Comparison of ENCODE assay signal across 21 mouse cellular contexts in the genomic region with DNA sequence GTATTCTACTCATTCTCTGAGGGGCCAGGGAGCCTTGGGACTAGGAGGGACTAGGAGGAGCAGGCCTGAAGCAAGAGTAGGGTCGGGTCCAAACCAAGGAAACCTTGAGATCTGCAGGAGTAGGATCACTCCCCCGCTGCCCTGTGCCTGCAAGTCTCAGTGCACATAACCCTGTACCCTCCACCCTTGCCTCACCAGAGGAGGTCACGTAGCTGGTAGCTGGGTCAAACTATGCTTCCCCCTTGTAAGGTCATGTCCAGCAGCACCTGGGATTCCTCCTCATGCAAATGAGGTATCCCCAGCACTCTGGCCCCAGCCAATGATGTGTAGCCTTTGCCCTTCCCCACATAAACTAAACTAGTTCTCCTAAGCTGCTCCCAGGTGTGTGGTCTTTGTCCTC. TPM values are rescaled to one million over a fixed set of nuclear protein-coding genes. Genes with fewer than 3 reads are reported as not detected.
DNase-seq lines count a peak whose midpoint lies in the region; ATAC-seq lines count a peak whose summit lies in the region.
"Had no signal": no experiment of that assay in that cellular context is flagged by ENCODE, and none has a peak within 500 bp of the region (broad histone marks: within the 10 kb centered on the region; RNA-seq: fewer than 3 reads in every experiment).

No protein-coding gene starts in this region.

- no peaks in the 10 kb centered on the region for H3K27me3 ChIP-seq in liver, embryonic 13.5 days
- no peaks in the 10 kb centered on the region for H3K27me3 ChIP-seq in liver, embryonic 12.5 days (replicated peaks)
- no peaks in the 10 kb centered on the region for H3K27me3 ChIP-seq in midbrain, embryonic 11.5 days (ENCODE audit: control insufficient read depth, insufficient read depth, low read length)
- H3K27me3 ChIP-seq in midbrain, embryonic 15.5 days (replicated peaks) = no peaks in the 10 kb centered on the region
- H3K27me3 ChIP-seq: embryonic facial prominence, embryonic 13.5 days; embryonic facial prominence, embryonic 15.5 days; forebrain, embryonic 12.5 days had no signal

- no peaks in the 10 kb centered on the region for H3K36me3 ChIP-seq in liver, embryonic 13.5 days
- peaks cover 4% of the 10 kb centered on the region; the same call in 1 of the 2 replicates for H3K36me3 ChIP-seq in liver, embryonic 12.5 days
- no peaks in the 10 kb centered on the region for H3K36me3 ChIP-seq in midbrain, embryonic 11.5 days (ENCODE audit: control insufficient read depth, insufficient read depth, low read length)
- no peaks in the 10 kb centered on the region for H3K36me3 ChIP-seq in midbrain, embryonic 15.5 days (replicated peaks)
- H3K36me3 ChIP-seq: embryonic facial prominence, embryonic 13.5 days; embryonic facial prominence, embryonic 15.5 days; forebrain, embryonic 12.5 days had no signal

- no peak overlapping the region for H3K27ac ChIP-seq in liver, embryonic 13.5 days
- H3K27ac ChIP-seq in liver, embryonic 12.5 days = no peak overlapping the region
- H3K27ac ChIP-seq in midbrain, embryonic 11.5 days (ENCODE audit: low read depth, low read length) = no peak overlapping the region
- H3K27ac ChIP-seq in midbrain, embryonic 15.5 days = no peak overlapping the region
- H3K27ac ChIP-seq: embryonic facial prominence, embryonic 13.5 days; embryonic facial prominence, embryonic 15.5 days; forebrain, embryonic 10.5 days; forebrain, embryonic 12.5 days had no signal

- H3K9me3 ChIP-seq in liver, embryonic 13.5 days (replicated peaks) = no peaks in the 10 kb centered on the region
- H3K9me3 ChIP-seq in liver, embryonic 12.5 days (replicated peaks) = no peaks in the 10 kb centered on the region
- H3K9me3 ChIP-seq in midbrain, embryonic 11.5 days (ENCODE audit: control insufficient read depth, low read length) = no peaks in the 10 kb centered on the region
- no peaks in the 10 kb centered on the region for H3K9me3 ChIP-seq in midbrain, embryonic 15.5 days
- H3K9me3 ChIP-seq: embryonic facial prominence, embryonic 13.5 days; embryonic facial prominence, embryonic 15.5 days; forebrain, embryonic 10.5 days; forebrain, embryonic 12.5 days had no signal

- H3K4me3 ChIP-seq in liver, embryonic 13.5 days (replicated peaks) = no peak overlapping the region
- no peak overlapping the region for H3K4me3 ChIP-seq in liver, embryonic 12.5 days
- no peak overlapping the region for H3K4me3 ChIP-seq in midbrain, embryonic 11.5 days (ENCODE audit: low read depth, low read length)
- no peak overlapping the region for H3K4me3 ChIP-seq in midbrain, embryonic 15.5 days
- H3K4me3 ChIP-seq: embryonic facial prominence, embryonic 13.5 days; embryonic facial prominence, embryonic 15.5 days; erythroblast, embryonic 14.5 days; forebrain, embryonic 10.5 days; forebrain, embryonic 12.5 days had no signal

- peak; percentile 15; the same call in 1 of the 2 replicates for ATAC-seq in liver, embryonic 13.5 days (ENCODE audit: low read depth)
- ATAC-seq in liver, embryonic 12.5 days = no peak
- ATAC-seq in midbrain, embryonic 11.5 days (ENCODE audit: low FRiP score) = no peak
- no peak for ATAC-seq in midbrain, embryonic 15.5 days (replicated peaks)
- ATAC-seq: forebrain, embryonic 14.5 days; forebrain, embryonic 16.5 days had no signal

- whole genome bisulfite sequencing in liver, embryonic 13.5 days (ENCODE audit: insufficient replicate concordance) = 62% methylated on average over 3 of the region's 3 CpGs
- WGBS in liver, embryonic 12.5 days (ENCODE audit: insufficient replicate concordance) = 76% methylated on average over 3 of the region's 3 CpGs
- WGBS in midbrain, embryonic 11.5 days = 96% methylated on average over 3 of the region's 3 CpGs
- WGBS in midbrain, embryonic 15.5 days = 93% methylated on average over 3 of the region's 3 CpGs

- no peak overlapping the region for H3K9ac ChIP-seq in liver, embryonic 13.5 days
- H3K9ac ChIP-seq in liver, embryonic 12.5 days = no peak overlapping the region
- H3K9ac ChIP-seq in midbrain, embryonic 11.5 days (ENCODE audit: low read length) = no peak overlapping the region
- H3K9ac ChIP-seq in midbrain, embryonic 15.5 days = no peak overlapping the region
- H3K9ac ChIP-seq: embryonic facial prominence, embryonic 13.5 days; embryonic facial prominence, embryonic 15.5 days; forebrain, embryonic 12.5 days had no signal

- H3K4me1 ChIP-seq in liver, embryonic 13.5 days (replicated peaks) = 0 out of 2 replicates have a peak, but pooled peaks cover 3% of the 10 kb centered on the region
- H3K4me1 ChIP-seq in liver, embryonic 12.5 days = no peaks in the 10 kb centered on the region; the same call in 1 of the 2 replicates
- H3K4me1 ChIP-seq in midbrain, embryonic 11.5 days (ENCODE audit: control insufficient read depth, insufficient read depth, low read length) = no peaks in the 10 kb centered on the region
- no peaks in the 10 kb centered on the region for H3K4me1 ChIP-seq in midbrain, embryonic 15.5 days
- H3K4me1 ChIP-seq: embryonic facial prominence, embryonic 15.5 days; forebrain, embryonic 10.5 days; forebrain, embryonic 12.5 days had no signal

- DNase-seq in liver, embryonic 13.5 days = no peak
- DNase-seq in midbrain, embryonic 11.5 days (ENCODE audit: low spot score, missing footprints) = peak; percentile 51
- DNase-seq: adrenal gland, adult 2 months; adrenal gland, postnatal 10 days; adrenal gland, postnatal 25 days; cerebellum, adult 11 months; cerebellum, adult 18-20 months; cerebellum, adult 8-10 months; cerebellum, adult 9-11 months; cerebellum, postnatal 14 days; cerebellum, postnatal 36 days; embryo, embryonic 11 days had no signal

- no peak overlapping the region for H3K4me2 ChIP-seq in liver, embryonic 13.5 days
- H3K4me2 ChIP-seq in liver, embryonic 12.5 days = no peak overlapping the region
- no peak overlapping the region for H3K4me2 ChIP-seq in midbrain, embryonic 11.5 days
- no peak overlapping the region for H3K4me2 ChIP-seq in midbrain, embryonic 15.5 days
- H3K4me2 ChIP-seq: embryonic facial prominence, embryonic 13.5 days; embryonic facial prominence, embryonic 15.5 days; forebrain, embryonic 12.5 days had no signal

RNA-seq across cellular contexts. Expression of a gene that starts 41.6 kb away (rescaled TPM):
- 3.1 and 3.8 TPM in 2 replicates for polyA plus RNA-seq in liver, embryonic 13.5 days (2015; fragmentation: Nextera tagmentation; extraction: Ambion mirVana)
- 4.8 and 5.3 TPM in 2 replicates for polyA plus RNA-seq in liver, embryonic 12.5 days (2016; fragmentation: Nextera tagmentation; extraction: Ambion mirVana)
- polyA plus RNA-seq in midbrain, embryonic 11.5 days (2014; fragmentation: Nextera tagmentation; extraction: Ambion mirVana) = 6.7 and 7.4 TPM in 2 replicates
- polyA plus RNA-seq in midbrain, embryonic 15.5 days (2015; fragmentation: Nextera tagmentation; extraction: Ambion mirVana) = 2.1 TPM in 2 replicates
